Mouse (Mus musculus): Measurements from ENCODE around the gene Hps6.
"Not testable (repeated sequence)": the region's sequence is repeated elsewhere in the genome, so short reads cannot be mapped to it uniquely, and the experiment has no call there.

Gene Hps6

GRCm38 (mm10) chr19:46003371-46004226 is at the start of gene Hps6:
TSS of gene Hps6 (plus strand) at chr19:46003508.
- DNase-seq (ENCODE audit: low read depth, low spot score): peak; percentile 24

- peak; percentile 91 for DNase-seq (ENCODE audit: low read depth, low spot score)
Observed at GRCm38 (mm10) chr19:45956736-45957135, 46.6 kb upstream of the Hps6 start.

GRCm38 (mm10) chr19:45960770-45961169 is 42.5 kb upstream of the Hps6 start:
- DNase-seq (ENCODE audit: low read depth, low spot score): no peak

GRCm38 (mm10) chr19:45984379-45984778 is 18.9 kb upstream of the Hps6 start:
- no peak for DNase-seq (ENCODE audit: low read depth, low spot score)

GRCm38 (mm10) chr19:45988238-45988637 is 15.1 kb upstream of the Hps6 start:
- DNase-seq (ENCODE audit: low read depth, low spot score): no peak

- no peak for DNase-seq (ENCODE audit: low read depth, low spot score)
Observed at GRCm38 (mm10) chr19:45991171-45991570, 12.1 kb upstream of the Hps6 start.

- DNase-seq (ENCODE audit: low read depth, low spot score): not testable (repeated sequence)
Observed at GRCm38 (mm10) chr19:45993441-45993840, 9.9 kb upstream of the Hps6 start.

GRCm38 (mm10) chr19:45993981-45994737 is 9.1 kb upstream of the Hps6 start:
- DNase-seq (ENCODE audit: low read depth, low spot score): no peak

- DNase-seq (ENCODE audit: low read depth, low spot score): no peak
Observed at GRCm38 (mm10) chr19:45997365-45997764, 5.9 kb upstream of the Hps6 start.

GRCm38 (mm10) chr19:45997785-45998693 is 5.3 kb upstream of the Hps6 start, which contains the start of gene Armh3:
TSS of gene Armh3 (minus strand) at chr19:45998488.
- DNase-seq (ENCODE audit: low read depth, low spot score): peak; percentile 97

- DNase-seq (ENCODE audit: low read depth, low spot score): no peak
Observed at GRCm38 (mm10) chr19:45998694-45999217, 4.6 kb upstream of the Hps6 start.

GRCm38 (mm10) chr19:45999378-45999777 is 3.9 kb upstream of the Hps6 start:
- DNase-seq (ENCODE audit: low read depth, low spot score): no peak

GRCm38 (mm10) chr19:46002279-46002678 is 1.0 kb upstream of the Hps6 start:
- DNase-seq (ENCODE audit: low read depth, low spot score): no peak

GRCm38 (mm10) chr19:46004814-46005466 is 1.6 kb downstream of the Hps6 start:
- no peak for DNase-seq (ENCODE audit: low read depth, low spot score)

- DNase-seq (ENCODE audit: low read depth, low spot score): no peak
Observed at GRCm38 (mm10) chr19:46005680-46006079, 2.4 kb downstream of the Hps6 start.

GRCm38 (mm10) chr19:46014572-46015178 is 11.4 kb downstream of the Hps6 start:
- peak; percentile 57 for DNase-seq (ENCODE audit: low read depth, low spot score)

- DNase-seq (ENCODE audit: low read depth, low spot score): no peak
Observed at GRCm38 (mm10) chr19:46016023-46016422, 12.7 kb downstream of the Hps6 start.

- DNase-seq (ENCODE audit: low read depth, low spot score): no peak
Observed at GRCm38 (mm10) chr19:46024959-46025358, 21.7 kb downstream of the Hps6 start.

GRCm38 (mm10) chr19:46026567-46026966 is 23.3 kb downstream of the Hps6 start:
- no peak for DNase-seq (ENCODE audit: low read depth, low spot score)

GRCm38 (mm10) chr19:46028747-46029320 is 25.5 kb downstream of the Hps6 start:
- no peak for DNase-seq (ENCODE audit: low read depth, low spot score)

All from telencephalon, adult 2 months (tissue).